Mouse (Mus musculus) B cell, adult 2 months (primary cell): ENCODE data around the gene Dennd6b.

Experiments
- DNase-seq, 2 experiments: peaks; one replicate each; pipeline ENCODE4 v3.0.0; 2022

Dennd6b gene

GRCm38 (mm10) chr15:89181561-89182270, 14.6 kb downstream of the Dennd6b start:
- DNase-seq = no peak

DNA sequence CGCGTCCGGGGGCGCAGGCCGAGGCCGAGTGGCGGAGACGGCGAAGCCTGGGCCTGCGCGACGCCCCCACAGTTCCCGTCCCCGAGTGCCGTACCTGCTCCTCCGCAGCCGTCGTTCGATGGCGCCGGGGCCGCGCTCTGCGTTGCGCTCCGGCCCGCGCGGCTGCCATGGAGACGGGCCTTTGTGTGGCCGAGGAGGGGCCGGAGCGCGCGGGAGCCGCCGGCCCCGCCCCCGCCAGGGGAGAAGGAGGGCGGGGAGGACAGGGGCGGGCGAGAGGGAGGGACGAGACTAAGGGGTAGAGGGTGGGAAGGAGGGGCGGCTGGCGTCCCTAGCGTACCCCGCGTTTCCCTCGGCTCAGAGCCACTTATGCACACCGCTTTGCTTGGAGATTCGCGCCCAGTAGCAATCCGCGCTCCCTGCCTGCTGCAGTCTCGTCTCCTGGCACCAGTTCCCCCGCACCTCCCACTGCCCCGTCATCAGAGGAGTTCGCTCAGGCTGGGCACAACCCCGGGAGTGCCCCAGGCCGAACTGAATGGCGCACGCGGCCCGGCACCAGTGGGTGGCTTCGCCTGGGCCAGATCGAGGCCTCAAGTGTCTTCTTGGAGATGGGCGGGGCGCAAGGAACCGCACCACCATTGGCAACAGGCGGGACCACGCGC, 15.6 kb downstream of the Dennd6b start, which contains the start of gene Plxnb2:
Gene Plxnb2 (minus strand): TSS at position 218 of the 659 bp plus-strand sequence.
- peak; percentile 37 to 43 for DNase-seq

DNA sequence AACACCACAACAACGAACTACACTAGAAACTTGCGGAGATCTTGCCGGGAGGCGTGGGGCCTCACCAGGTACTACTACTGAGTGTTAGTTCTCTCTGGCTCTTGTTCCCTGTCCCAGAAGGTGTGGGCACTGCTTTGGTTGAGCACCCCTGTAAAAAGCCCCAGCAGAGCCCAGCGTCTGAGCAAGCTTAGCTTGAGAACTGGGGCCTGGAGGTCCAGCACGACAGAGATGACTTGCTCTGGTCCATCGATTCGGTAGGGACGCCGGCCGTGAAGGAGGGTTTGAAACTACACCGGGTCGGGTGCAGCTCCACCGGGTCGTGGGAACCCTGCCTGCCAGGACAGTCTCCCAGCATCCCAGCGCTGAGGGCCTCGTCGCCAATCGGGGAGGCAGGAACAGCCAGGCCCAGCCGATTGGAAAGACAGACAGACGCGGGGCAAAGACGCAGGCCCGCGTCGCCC, 16.2 kb downstream of the Dennd6b start:
- DNase-seq = peak; percentile 16 to 21

GRCm38 (mm10) chr15:89179630-89179964, 16.7 kb downstream of the Dennd6b start:
- DNase-seq = no peak

DNA sequence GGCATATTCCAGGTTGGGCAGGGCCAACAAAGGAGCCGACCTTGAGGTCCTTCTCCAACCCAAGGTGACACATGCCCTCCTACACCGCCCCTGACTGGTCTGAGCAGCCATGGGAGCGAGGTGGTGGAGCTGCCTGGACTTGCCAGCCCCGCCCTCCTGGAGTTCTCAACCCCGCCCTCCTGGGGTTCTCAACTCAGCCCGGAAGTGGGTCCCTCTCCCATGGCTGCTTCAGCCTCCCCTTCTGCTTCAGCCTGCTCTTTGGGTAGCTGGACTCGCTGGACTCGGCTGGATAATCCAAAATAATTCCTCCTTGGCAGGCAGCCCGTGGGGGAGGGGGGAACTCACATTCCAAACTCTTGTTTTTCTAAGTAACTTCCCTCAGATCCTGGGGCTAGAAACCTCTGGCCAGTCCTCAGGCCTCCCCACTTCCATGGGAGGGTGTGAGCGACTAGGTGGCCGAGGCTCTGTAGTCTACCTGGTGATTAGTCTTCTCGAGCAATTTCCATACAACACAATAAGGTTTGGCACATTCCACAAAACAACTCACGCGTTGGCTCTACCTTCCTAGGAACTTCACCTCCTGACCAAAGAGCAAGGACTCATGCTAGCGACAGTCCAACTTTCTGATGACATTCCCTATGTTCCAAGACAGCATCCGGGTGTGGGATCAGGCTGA, 17.2 kb downstream of the Dennd6b start:
- peak; percentile 21 to 26 for DNase-seq

GRCm38 (mm10) chr15:89178260-89178860, 17.9 kb downstream of the Dennd6b start:
- DNase-seq = no peak

DNA sequence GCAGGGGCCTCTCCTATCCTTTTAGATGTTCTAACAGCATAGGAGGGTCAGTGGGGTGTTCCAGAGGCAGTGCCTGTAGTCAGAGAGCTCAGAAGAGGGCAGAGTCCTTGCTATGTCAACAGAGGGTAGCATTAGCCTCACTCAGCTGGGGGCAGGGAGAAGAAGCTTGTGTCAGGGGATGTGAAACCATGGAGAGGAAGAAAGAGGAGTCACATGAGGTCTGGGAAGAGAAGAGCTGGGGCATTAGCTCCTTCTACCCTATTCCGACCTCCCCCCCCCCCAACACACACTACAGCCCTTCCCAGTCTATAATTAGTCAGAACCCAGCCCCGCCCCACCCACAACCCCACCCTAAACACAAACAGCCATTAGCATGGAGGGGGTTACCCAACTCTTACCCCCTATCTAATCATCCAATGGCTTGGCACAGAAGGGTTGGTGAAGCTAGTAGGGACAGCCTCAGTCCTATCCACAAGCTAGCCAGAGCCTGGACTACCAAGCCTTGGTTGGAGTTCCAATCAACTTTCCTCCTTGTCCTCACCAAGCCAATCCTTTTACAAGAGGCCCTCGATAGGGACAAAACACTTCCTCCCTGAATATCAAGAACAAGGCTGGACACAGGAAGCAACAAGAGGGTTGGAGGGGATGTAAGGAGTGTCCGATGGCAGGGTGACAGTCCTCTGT, 18.6 kb downstream of the Dennd6b start:
- peak; percentile 26 to 30 for DNase-seq

- DNase-seq = peak; percentile 52 to 64
Observed at GRCm38 (mm10) chr15:89177121-89177520, 19.2 kb downstream of the Dennd6b start.

DNA sequence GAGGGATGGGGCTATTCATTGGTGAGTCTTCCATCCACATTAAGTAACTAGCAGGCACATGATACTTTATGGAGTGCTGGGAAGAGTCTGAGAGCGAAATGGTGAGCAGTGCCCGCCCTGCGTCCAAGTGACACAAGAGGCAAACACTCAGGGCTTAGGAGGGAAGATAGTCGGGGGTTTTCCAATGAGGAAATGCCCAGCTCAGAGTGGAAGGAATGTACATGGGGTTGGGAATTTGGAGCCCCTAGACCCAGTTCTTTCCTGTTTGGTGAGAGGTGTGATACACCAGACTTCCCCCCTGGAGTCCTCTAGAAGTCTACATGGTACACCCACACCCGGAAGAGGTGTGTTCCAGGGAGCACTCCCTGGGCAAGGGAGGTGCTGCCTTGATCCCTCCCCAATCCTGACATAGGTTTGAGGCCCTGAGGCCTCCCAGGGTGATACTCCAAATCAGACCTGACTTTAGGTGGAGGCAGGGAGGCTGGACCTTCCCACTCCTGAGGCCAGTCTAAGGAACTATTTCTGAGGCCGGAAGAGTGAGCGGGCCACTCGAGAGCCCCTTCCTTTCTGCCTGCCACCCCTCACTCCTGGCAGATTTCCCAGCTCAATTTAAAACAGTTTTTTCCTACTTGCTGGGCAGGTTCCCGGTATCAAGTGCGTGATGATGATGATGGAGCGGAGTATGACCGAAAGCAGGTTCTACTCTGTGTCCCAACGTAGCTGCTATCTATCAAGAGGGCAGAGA, 20.7 kb downstream of the Dennd6b start:
- DNase-seq = no peak

DNA sequence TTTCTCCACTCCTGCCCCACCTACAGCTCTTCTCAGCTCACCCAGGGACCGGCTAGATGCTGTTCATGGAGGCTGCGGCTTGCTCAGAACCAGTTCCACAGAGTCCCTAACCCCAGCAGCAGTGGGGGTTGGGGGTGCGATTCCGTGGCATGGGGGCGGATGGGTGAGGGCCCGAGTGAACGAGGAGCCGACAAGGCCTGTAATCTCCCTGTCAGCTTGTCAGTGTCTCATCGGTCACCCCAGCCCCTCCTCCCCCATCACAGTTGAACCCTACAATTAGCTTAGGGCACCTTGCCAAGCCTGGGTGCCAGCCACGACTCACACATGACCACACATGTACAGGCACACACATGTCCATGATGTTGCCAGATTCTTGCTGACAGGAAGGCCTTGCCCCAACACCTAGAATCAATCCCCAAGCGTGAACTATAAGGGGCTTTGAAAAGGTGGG, 21.4 kb downstream of the Dennd6b start:
- DNase-seq = no peak

DNA sequence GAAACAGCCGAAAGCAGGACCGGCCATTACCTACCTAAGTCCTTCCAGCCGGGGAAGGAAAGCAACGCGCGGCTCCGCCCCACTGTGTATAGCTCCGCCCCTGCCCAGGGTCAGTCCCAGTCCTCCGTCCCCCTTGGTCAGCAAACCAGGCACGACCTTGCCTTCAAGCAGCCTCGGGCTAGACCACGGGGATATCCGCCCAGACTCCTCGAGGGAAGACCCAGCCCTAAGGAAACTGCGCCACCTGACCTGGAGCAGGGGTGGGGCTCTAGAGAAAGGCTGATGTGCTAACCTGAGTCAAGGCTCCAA, 22.4 kb downstream of the Dennd6b start:
- peak in 1 of 2 experiments; percentile 36 for DNase-seq

GRCm38 (mm10) chr15:89173024-89173905, 23.0 kb downstream of the Dennd6b start:
- DNase-seq = peak; percentile 53 to 58

GRCm38 (mm10) chr15:89172276-89172935, 23.9 kb downstream of the Dennd6b start:
- peak in 1 of 2 experiments; percentile 25 for DNase-seq

DNA sequence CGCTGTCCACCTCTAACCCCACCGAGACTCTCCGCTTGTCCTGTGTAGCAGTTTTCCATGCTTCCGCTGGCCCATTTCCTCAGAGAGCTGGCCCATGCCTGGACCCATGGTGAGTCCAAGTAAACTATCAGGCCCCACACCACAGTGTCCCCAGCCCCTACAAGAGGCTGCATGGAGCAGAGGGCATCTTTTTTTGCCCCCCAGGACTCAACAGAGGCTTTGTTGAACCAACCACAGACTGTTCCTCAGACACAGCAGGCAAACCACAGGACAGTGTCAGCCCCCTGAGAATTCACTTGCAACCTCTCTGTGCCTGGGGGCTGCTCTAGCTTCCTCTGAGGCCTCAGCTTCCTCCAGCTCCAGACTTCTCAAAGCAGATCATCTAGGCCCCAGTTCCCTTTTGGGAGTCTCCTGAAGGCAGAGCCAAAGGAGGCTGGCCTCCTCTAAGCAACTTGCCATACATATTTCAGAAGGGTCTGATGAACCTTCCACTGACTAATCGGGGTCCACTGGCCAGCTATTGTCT, 24.7 kb downstream of the Dennd6b start:
- no peak for DNase-seq

DNA sequence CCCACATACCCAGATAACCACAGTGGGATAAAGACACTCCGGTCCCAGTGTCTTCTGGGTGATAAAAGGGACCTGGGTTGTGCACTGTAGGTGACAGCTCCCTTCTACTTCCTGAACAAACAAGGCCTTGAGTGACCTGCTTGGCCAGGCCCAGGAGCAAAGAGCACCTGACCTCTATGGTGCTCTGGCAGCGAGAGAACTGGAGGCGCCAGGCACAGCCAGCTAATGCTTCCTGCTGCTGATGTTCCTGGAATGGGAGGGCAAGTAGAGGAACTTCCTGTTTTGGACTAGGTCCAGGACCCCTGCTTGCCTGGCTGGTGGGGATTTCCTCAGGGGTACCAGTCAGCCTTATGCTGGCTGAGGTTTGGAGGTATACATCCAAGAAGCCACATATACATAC, 26.2 kb downstream of the Dennd6b start:
- no peak for DNase-seq

- DNase-seq = no peak
Observed at GRCm38 (mm10) chr15:89169431-89169830, 26.9 kb downstream of the Dennd6b start.

GRCm38 (mm10) chr15:89168922-89169321, 27.4 kb downstream of the Dennd6b start:
- no peak for DNase-seq

GRCm38 (mm10) chr15:89165478-89165877, 30.8 kb downstream of the Dennd6b start:
- no peak for DNase-seq

GRCm38 (mm10) chr15:89161397-89161796, 34.9 kb downstream of the Dennd6b start:
- DNase-seq = no peak

GRCm38 (mm10) chr15:89158516-89158915, 37.8 kb downstream of the Dennd6b start:
- DNase-seq = no peak
